Comparison of ENCODE assay signal across 8 mouse cellular contexts in genomic region chr12:85280105-85280844, GRCm38 (mm10). TPM values are rescaled to one million over a fixed set of nuclear protein-coding genes. Genes with fewer than 3 reads are reported as not detected.
A peak's percentile ranks its signal among the peaks of the same experiment; 100 is the strongest.
DNase-seq lines count a peak whose midpoint lies in the region; ATAC-seq and TF ChIP-seq lines count a peak whose summit lies in the region.

No protein-coding gene starts in this region.

- H3K27ac ChIP-seq in MEL (ENCODE audit: control insufficient read depth, low read depth, low read length), result peak overlapping the region; percentile 87
- peak overlapping the region; percentile 94 for H3K27ac ChIP-seq in cerebellum, adult 2 months (ENCODE audit: insufficient read depth, low read length)
- peak overlapping the region; percentile 75 for H3K27ac ChIP-seq in lung, embryonic 16.5 days (ENCODE audit: low read length)

- no peaks in the 10 kb centered on the region for H3K9me3 ChIP-seq in MEL (replicated peaks; ENCODE audit: insufficient read depth, low read length)
- H3K9me3 ChIP-seq in lung, embryonic 16.5 days (ENCODE audit: control insufficient read depth, low read length), result no peaks in the 10 kb centered on the region

- H3K36me3 ChIP-seq in MEL (ENCODE audit: control insufficient read depth in 1 of 2, insufficient read depth in 2 of 2, low read length in 2 of 2), result peaks cover 0 to 20% of the 10 kb centered on the region in 2 experiments; a peak in 2 of 4 replicates
- peaks cover 2% of the 10 kb centered on the region; the same call in 1 of the 2 replicates for H3K36me3 ChIP-seq in lung, embryonic 16.5 days (ENCODE audit: control insufficient read depth, insufficient read depth, low read length)

- peak; percentile 26 to 70; a peak in 2 of 4 replicates for TF ChIP-seq EP300 in MEL (IDR thresholded peaks at IDR 0.05; ENCODE audit: low read depth in 1 of 2, low read length in 2 of 2)

- H3K9ac ChIP-seq in MEL (ENCODE audit: control insufficient read depth, low read depth, low read length, poor library complexity, severe bottlenecking), result peak overlapping the region; percentile 92
- peak overlapping the region; percentile 97 for H3K9ac ChIP-seq in lung, embryonic 16.5 days (ENCODE audit: low read length)

- H3K4me1 ChIP-seq in MEL (ENCODE audit: control insufficient read depth in 1 of 2, insufficient read depth in 2 of 2, low read length in 2 of 2), result peaks cover 12 to 25% of the 10 kb centered on the region in 2 experiments
- no peaks in the 10 kb centered on the region; the same call in 1 of the 2 replicates for H3K4me1 ChIP-seq in cerebellum, adult 2 months (ENCODE audit: control insufficient read depth, insufficient read depth, low read length)
- H3K4me1 ChIP-seq in lung, embryonic 16.5 days (replicated peaks; ENCODE audit: control insufficient read depth, insufficient read depth, low read length), result 0 out of 2 replicates have a peak, but pooled peaks cover 9% of the 10 kb centered on the region

- peaks cover 5% of the 10 kb centered on the region; the same call in 1 of the 2 replicates for H3K79me2 ChIP-seq in MEL (ENCODE audit: control insufficient read depth, insufficient read depth, low read length, poor library complexity)

- ATAC-seq in hematopoietic stem cell, adult 5-6 weeks (replicated peaks in 1 of 2; ENCODE audit: insufficient read depth in 1 of 2, low FRiP score in 2 of 2, low TSS enrichment in 1 of 2, low read depth in 1 of 2, poor library complexity in 2 of 2, severe bottlenecking in 2 of 2), result peak; percentile 95 to 97
- ATAC-seq in lung, embryonic 16.5 days (ENCODE audit: low read depth), result peak; percentile 99

- TF ChIP-seq POLR2A in MEL (IDR thresholded peaks at IDR 0.05; ENCODE audit: control insufficient read depth in 1 of 2, insufficient read depth in 1 of 2, low read depth in 1 of 2, low read length in 2 of 2, poor library complexity in 1 of 2), result peak; percentile 92 to 95
- peak; percentile 60; the same call in 1 of the 2 replicates for TF ChIP-seq POLR2A in cerebellum, adult 2 months (IDR thresholded peaks at IDR 0.05; ENCODE audit: borderline replicate concordance, insufficient read depth, low read length)

- no peaks in the 10 kb centered on the region for H3K27me3 ChIP-seq in MEL (ENCODE audit: control insufficient read depth in 1 of 2, insufficient read depth in 2 of 2, low read length in 2 of 2)
- H3K27me3 ChIP-seq in cerebellum, adult 2 months (ENCODE audit: control insufficient read depth, insufficient read depth, low read length), result no peaks in the 10 kb centered on the region
- no peaks in the 10 kb centered on the region for H3K27me3 ChIP-seq in lung, embryonic 16.5 days (ENCODE audit: control insufficient read depth, insufficient read depth, low read depth, low read length)

- WGBS in cerebellum, adult 2 months, result 0% methylated on average over 31 of the region's 31 CpGs
- under 1% methylated on average over 31 of the region's 31 CpGs for WGBS in lung, embryonic 16.5 days

- peak overlapping the region; percentile 90 for H3K4me2 ChIP-seq in lung, embryonic 16.5 days (ENCODE audit: low read depth, low read length)

- DNase-seq in MEL (ENCODE audit: low read depth, low spot score), result peak; percentile 98
- DNase-seq in cerebellum, adult 2 months, result peak; percentile 99 to 100
- peak; percentile 97 for DNase-seq in forelimb bud, embryonic 11.5 days (ENCODE audit: low read depth, low spot score)
- DNase-seq in layer of hippocampus, adult 9-10 months (ENCODE audit: low spot score), result peak; percentile 99
- peak; percentile 98 for DNase-seq in ovary, postnatal 10 days (ENCODE audit: low spot score)
- peak; percentile 96 for DNase-seq in thymus, postnatal 10 days (ENCODE audit: low spot score in 2 of 2)

- peak overlapping the region; percentile 74 to 86 for H3K4me3 ChIP-seq in MEL (ENCODE audit: control insufficient read depth in 1 of 2, insufficient read depth in 1 of 2, low read depth in 2 of 2, low read length in 2 of 2)
- H3K4me3 ChIP-seq in cerebellum, adult 2 months (replicated peaks; ENCODE audit: insufficient read depth, low read depth, low read length), result peak overlapping the region; percentile 97
- peak overlapping the region; percentile 89 for H3K4me3 ChIP-seq in lung, embryonic 16.5 days (ENCODE audit: low read length)

- TF ChIP-seq RAD21 in MEL (IDR thresholded peaks at IDR 0.05; ENCODE audit: low read depth, low read length), result no peak

- TF ChIP-seq CTCF in MEL (IDR thresholded peaks at IDR 0.05 in 2 of 3, conservative IDR thresholded peaks at IDR 0.05 in 1 of 3; ENCODE audit: control insufficient read depth in 1 of 3, insufficient read depth in 1 of 3, low read depth in 2 of 3, low read length in 3 of 3, poor library complexity in 1 of 3, severe bottlenecking in 1 of 3), result no peak
- TF ChIP-seq CTCF in cerebellum, adult 2 months (IDR thresholded peaks at IDR 0.05; ENCODE audit: borderline replicate concordance, insufficient read depth, low read depth, low read length), result no peak

TF ChIP-seq in MEL, 35 proteins besides CTCF, POLR2A, EP300 and RAD21 (continues in another document):
- TF ChIP-seq ELF1 (IDR thresholded peaks at IDR 0.05; ENCODE audit: low read depth, low read length) (peak; percentile 97), NRF1 (IDR thresholded peaks at IDR 0.05; ENCODE audit: insufficient read depth, low read depth, low read length, poor library complexity, severe bottlenecking) (0 out of 2 replicates have a peak, but pooled peaks have one; percentile 19), MYC (IDR thresholded peaks at IDR 0.05; ENCODE audit: low read depth, low read length) (peak; percentile 82), POLR2AphosphoS5 (IDR thresholded peaks at IDR 0.05; ENCODE audit: borderline replicate concordance, low read depth, low read length) (no peak), MAX (IDR thresholded peaks at IDR 0.05; ENCODE audit: low read length) (peak; percentile 85), CHD1 (IDR thresholded peaks at IDR 0.05; ENCODE audit: low read depth, low read length) (peak; percentile 42; the same call in 1 of the 2 replicates), MAFK (IDR thresholded peaks at IDR 0.05; ENCODE audit: borderline replicate concordance, low read depth, low read length) (no peak), ZNF384 (IDR thresholded peaks at IDR 0.05; ENCODE audit: low read depth, low read length) (peak; percentile 94), POLR2AphosphoS2 (IDR thresholded peaks at IDR 0.05; ENCODE audit: low read length) (peak; percentile 92), ETS1 (IDR thresholded peaks at IDR 0.05; ENCODE audit: low read depth, low read length) (0 out of 2 replicates have a peak, but pooled peaks have one; percentile 32), HCFC1 (IDR thresholded peaks at IDR 0.05; ENCODE audit: low read depth, low read length) (peak; percentile 80), E2F4 (IDR thresholded peaks at IDR 0.05; ENCODE audit: borderline replicate concordance, low read depth, low read length) (no peak), JUND (IDR thresholded peaks at IDR 0.05; ENCODE audit: low read depth, low read length) (no peak), MXI1 (IDR thresholded peaks at IDR 0.05; ENCODE audit: low read depth, low read length) (peak; percentile 84), USF1 (IDR thresholded peaks at IDR 0.05; ENCODE audit: low read depth, low read length) (peak; percentile 62; the same call in 1 of the 2 replicates), RCOR1 (IDR thresholded peaks at IDR 0.05; ENCODE audit: low read depth, low read length) (peak; percentile 42; the same call in 1 of the 2 replicates), MAZ (IDR thresholded peaks at IDR 0.05; ENCODE audit: low read depth, low read length) (peak; percentile 71; the same call in 1 of the 2 replicates), TBP (IDR thresholded peaks at IDR 0.05; ENCODE audit: low read depth, low read length) (peak; percentile 59; the same call in 1 of the 2 replicates), NELFE (IDR thresholded peaks at IDR 0.05; ENCODE audit: low read depth, low read length) (peak; percentile 93), MYB (IDR thresholded peaks at IDR 0.05; ENCODE audit: low read depth, low read length) (peak; percentile 98), KAT2A (conservative IDR thresholded peaks at IDR 0.05; ENCODE audit: low read depth, low read length) (no peak; the same call in 1 of the 2 replicates), ZKSCAN1 (IDR thresholded peaks at IDR 0.05; ENCODE audit: low read depth, low read length) (peak; percentile 95), TCF12 (IDR thresholded peaks at IDR 0.05; ENCODE audit: low read depth, low read length) (peak; percentile 73)

RNA-seq across cellular contexts. Expression of gene Acyp1, which starts 8.0 kb away (rescaled TPM):
- total RNA-seq in MEL (2012; rRNA removed), result 51.2 and 54.5 TPM in 2 replicates
- polyA plus RNA-seq in MEL (2012; ENCODE audit: insufficient read depth in 1 of 2, insufficient read length in 2 of 2, low read depth in 1 of 2, low replicate concordance in 2 of 2, missing spikeins in 1 of 2), result 10 to 100 TPM in 1 of 2 experiments, not detected in 1; 47.4 TPM
- 77.8 and 88.8 TPM in 2 replicates for polyA plus RNA-seq in cerebellum, adult 2 months (2012; rRNA removed)
- total RNA-seq in hematopoietic stem cell, adult 5-6 weeks (2017), result 52.8 and 63.5 TPM in 2 replicates
- polyA plus RNA-seq in lung, embryonic 16.5 days (2015; fragmentation: Nextera tagmentation; extraction: Ambion mirVana), result 67.5 and 70.2 TPM in 2 replicates

RNA-seq across cellular contexts. Expression of gene Zc2hc1c, which starts 8.1 kb away (rescaled TPM):
- total RNA-seq in MEL (2012; rRNA removed), result 0.03 and 0.04 TPM in 2 replicates
- under 1 TPM in 1 of 2 experiments, not detected in 1; 0.39 TPM for polyA plus RNA-seq in MEL (2012; ENCODE audit: insufficient read depth in 1 of 2, insufficient read length in 2 of 2, low read depth in 1 of 2, low replicate concordance in 2 of 2, missing spikeins in 1 of 2)
- polyA plus RNA-seq in cerebellum, adult 2 months (2012; rRNA removed), result 0.95 and 1.1 TPM in 2 replicates
- total RNA-seq in hematopoietic stem cell, adult 5-6 weeks (2017), result 0.13 and 0.20 TPM in 2 replicates
- 2.5 and 2.9 TPM in 2 replicates for polyA plus RNA-seq in lung, embryonic 16.5 days (2015; fragmentation: Nextera tagmentation; extraction: Ambion mirVana)

RNA-seq across cellular contexts. Expression of gene Mlh3, which starts 9.9 kb away (rescaled TPM):
- total RNA-seq in MEL (2012; rRNA removed), result 7.3 and 8.5 TPM in 2 replicates
- polyA plus RNA-seq in MEL (2012; ENCODE audit: insufficient read depth in 1 of 2, insufficient read length in 2 of 2, low read depth in 1 of 2, low replicate concordance in 2 of 2, missing spikeins in 1 of 2), result 1 to 10 TPM in 1 of 2 experiments, not detected in 1; 8.6 TPM
- polyA plus RNA-seq in cerebellum, adult 2 months (2012; rRNA removed), result 11.7 and 12.1 TPM in 2 replicates
- total RNA-seq in hematopoietic stem cell, adult 5-6 weeks (2017), result 9.4 and 11.9 TPM in 2 replicates
- polyA plus RNA-seq in lung, embryonic 16.5 days (2015; fragmentation: Nextera tagmentation; extraction: Ambion mirVana), result 8.5 and 9.0 TPM in 2 replicates

RNA-seq across cellular contexts. Expression of gene Nek9, which starts 58.9 kb away (rescaled TPM):
- total RNA-seq in MEL (2012; rRNA removed), result 19.0 and 23.4 TPM in 2 replicates
- polyA plus RNA-seq in MEL (2012; ENCODE audit: insufficient read depth in 1 of 2, insufficient read length in 2 of 2, low read depth in 1 of 2, low replicate concordance in 2 of 2, missing spikeins in 1 of 2), result 10 to 100 TPM in 1 of 2 experiments, not detected in 1; 32.2 TPM
- polyA plus RNA-seq in cerebellum, adult 2 months (2012; rRNA removed), result 38.6 and 40.1 TPM in 2 replicates
- 31.6 and 40.9 TPM in 2 replicates for total RNA-seq in hematopoietic stem cell, adult 5-6 weeks (2017)
- 20.7 and 20.9 TPM in 2 replicates for polyA plus RNA-seq in lung, embryonic 16.5 days (2015; fragmentation: Nextera tagmentation; extraction: Ambion mirVana)

Comparison
In these comparisons a context has a peak if more than half of its experiments do, and no peak if none do; other contexts are left out.
1. Peak in every context shown above with its lines: DNase-seq, ATAC-seq, H3K4me3 ChIP-seq and H3K27ac ChIP-seq.